Mouse (Mus musculus) kidney, postnatal 0 days (tissue): ENCODE measurements at regions not wholly inside any gene's neighbourhood (a gene's known extent, or its start where the extent isn't known, plus 50 kb on each side); places are given as distances from the start of the nearest gene placed in this dataset.

Experiments used
- ATAC-seq: fragments of 200-750 bp; cut with Nextera tagmentation; replicated peaks from 2 replicates; pipeline ENCODE4 v1.8.0; 2017; ENCODE audit warnings: low read depth, moderate number of reproducible peaks, moderate TSS enrichment, moderate library complexity; ENCODE audit not compliant: low FRiP score
- DNase-seq: peaks from one replicate; pipeline ENCODE4 v3.0.0-alpha.2; 2016; ENCODE audit warnings: low spot score
- H3K27ac ChIP-seq: fragments of 300-500 bp; sonication (generic); 2 replicates; pipeline ENCODE4 v1.5.1; 2014; ENCODE audit warnings: mild to moderate bottlenecking
- H3K27me3 ChIP-seq: fragments of 300-500 bp; sonication (generic); 2 replicates; pipeline ENCODE4 v1.6.1; 2014; ENCODE audit warnings: low read length, mixed read lengths; ENCODE audit not compliant: insufficient read depth
- H3K36me3 ChIP-seq: fragments of 300-500 bp; sonication (generic); 2 replicates; pipeline ENCODE4 v1.6.1; 2014; ENCODE audit warnings: low read length, mixed read lengths; ENCODE audit not compliant: insufficient read depth
- H3K4me1 ChIP-seq: fragments of 300-500 bp; sonication (generic); replicated peaks from 2 replicates; pipeline ENCODE4 v1.6.1; 2014; ENCODE audit warnings: antibody characterized with exemption, low read length, mixed read lengths; ENCODE audit not compliant: insufficient read depth
- H3K4me2 ChIP-seq: fragments of 300-500 bp; sonication (generic); 2 replicates; pipeline ENCODE4 v1.6.1; 2014; ENCODE audit warnings: mild to moderate bottlenecking, low read length, moderate library complexity, mixed read lengths
- H3K4me3 ChIP-seq: fragments of 300-500 bp; sonication (generic); replicated peaks from 2 replicates; pipeline ENCODE4 v1.5.1; 2014; ENCODE audit warnings: low read depth, low read length
- H3K9ac ChIP-seq: fragments of 300-500 bp; sonication (generic); 2 replicates; pipeline ENCODE4 v1.6.1; 2014; ENCODE audit warnings: low read depth, low read length
- H3K9me3 ChIP-seq: fragments of 300-500 bp; sonication (generic); replicated peaks from 2 replicates; pipeline ENCODE4 v1.6.1; 2016; ENCODE audit warnings: low read length, inconsistent platforms, mixed read lengths
- CTCF ChIP-seq: IDR thresholded peaks from 2 replicates; pipeline ENCODE4 v1.5.1; 2016; ENCODE audit warnings: antibody characterized with exemption, low read depth, mild to moderate bottlenecking, moderate library complexity
- WGBS: fragments of 180-500 bp; shearing (Covaris S2); extraction: QIAGEN DNeasy Blood & Tissue Kit; methylation state at CpG from one replicate; pipeline ENCODE4 v1.1.7; 2014; 5-methylcytosine and 5-hydroxymethylcytosine counted together

DNA sequence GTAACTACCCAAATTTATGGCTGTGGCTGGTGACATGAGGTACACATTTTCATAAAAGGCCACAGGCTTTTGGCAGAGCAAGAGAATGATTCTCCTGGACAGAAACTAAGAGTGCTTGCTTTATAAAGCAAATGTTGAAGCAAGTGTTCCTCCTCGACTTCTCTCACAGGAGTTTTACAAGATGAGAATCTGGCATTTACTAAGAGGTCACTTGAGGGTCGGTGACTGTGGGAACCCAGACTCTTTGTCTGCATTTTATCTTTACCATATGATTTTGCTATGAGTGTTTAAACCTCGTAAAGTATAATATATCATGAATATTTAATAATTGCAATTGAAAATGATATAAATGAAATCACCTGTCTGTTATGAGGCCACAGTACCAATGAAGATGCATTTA, 600.9 kb downstream of the Efna5 start:
- no peak overlapping the region for H3K9ac ChIP-seq

DNA sequence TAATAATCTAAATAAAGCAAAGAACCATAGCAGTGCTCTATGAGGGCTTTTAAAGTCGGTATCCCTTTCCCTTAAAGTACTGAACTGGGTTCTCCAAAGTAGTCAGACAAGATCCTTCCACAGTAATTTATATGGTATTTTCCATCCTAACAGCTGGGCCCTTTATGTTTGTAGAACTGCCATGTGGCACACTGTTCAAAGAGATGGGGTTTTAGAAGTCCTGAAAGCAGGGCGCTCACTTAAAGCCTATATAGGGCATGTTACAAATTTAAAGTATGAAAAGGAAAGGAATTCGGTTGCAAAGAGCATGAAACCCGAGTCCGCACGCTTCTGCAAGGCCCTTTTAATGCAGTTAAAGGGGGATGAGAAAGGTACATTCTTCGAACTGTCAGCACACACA, 609.7 kb downstream of the Efna5 start:
- no peak for TF ChIP-seq CTCF
- DNase-seq = no peak
- no peak overlapping the region for H3K9ac ChIP-seq
- no peak overlapping the region for H3K4me2 ChIP-seq
- H3K27me3 ChIP-seq = no peaks in the 10 kb centered on the region
- 75% methylated on average over 7 of the region's 7 CpGs for WGBS
- no peaks in the 10 kb centered on the region for H3K36me3 ChIP-seq
- no peaks in the 10 kb centered on the region for H3K9me3 ChIP-seq
- no peaks in the 10 kb centered on the region for H3K4me1 ChIP-seq
- no peak overlapping the region for H3K4me3 ChIP-seq
- no peak overlapping the region for H3K27ac ChIP-seq
- ATAC-seq = no peak

More for the DNA sequence above, 600.9 kb downstream of the Efna5 start:
- no peak overlapping the region for H3K4me3 ChIP-seq
- 51% methylated on average over 3 of the region's 3 CpGs for WGBS
- DNase-seq (no peak), ATAC-seq (no peak)
- H3K27ac ChIP-seq = no peak overlapping the region
- H3K9me3 ChIP-seq = no peaks in the 10 kb centered on the region
- TF ChIP-seq CTCF = no peak
- no peak overlapping the region for H3K4me2 ChIP-seq
- no peaks in the 10 kb centered on the region for H3K36me3 ChIP-seq
- no peaks in the 10 kb centered on the region for H3K4me1 ChIP-seq
- no peaks in the 10 kb centered on the region for H3K27me3 ChIP-seq

DNA sequence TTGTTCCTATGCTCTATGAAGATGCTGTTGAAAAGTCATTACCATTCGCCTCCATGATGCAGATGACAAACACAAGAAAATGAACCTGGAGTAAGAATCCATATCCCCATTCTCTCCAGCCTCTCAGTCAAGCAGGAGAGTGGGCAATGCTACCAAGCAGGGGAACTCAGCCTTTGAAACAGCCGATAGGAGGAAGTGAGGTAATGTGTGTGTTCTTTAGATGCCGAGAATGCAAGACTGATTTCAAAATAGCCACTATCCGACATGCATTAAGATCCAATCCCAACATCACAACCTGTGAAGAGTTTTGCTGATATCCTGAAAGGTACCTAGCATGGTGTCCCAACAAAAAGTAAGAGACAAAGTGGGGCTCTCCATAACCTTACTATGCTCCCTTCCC, 611.8 kb downstream of the Efna5 start:
- Histone ChIP-seq H3K9me3 (no peaks in the 10 kb centered on the region), H3K4me1 (no peaks in the 10 kb centered on the region), H3K4me3 (no peak overlapping the region), H3K27ac (no peak overlapping the region), H3K9ac (no peak overlapping the region), H3K36me3 (no peaks in the 10 kb centered on the region), H3K27me3 (no peaks in the 10 kb centered on the region), H3K4me2 (no peak overlapping the region)
- ATAC-seq (no peak), DNase-seq (no peak)
- WGBS = 86% methylated on average over 4 of the region's 4 CpGs
- no peak for TF ChIP-seq CTCF

DNA sequence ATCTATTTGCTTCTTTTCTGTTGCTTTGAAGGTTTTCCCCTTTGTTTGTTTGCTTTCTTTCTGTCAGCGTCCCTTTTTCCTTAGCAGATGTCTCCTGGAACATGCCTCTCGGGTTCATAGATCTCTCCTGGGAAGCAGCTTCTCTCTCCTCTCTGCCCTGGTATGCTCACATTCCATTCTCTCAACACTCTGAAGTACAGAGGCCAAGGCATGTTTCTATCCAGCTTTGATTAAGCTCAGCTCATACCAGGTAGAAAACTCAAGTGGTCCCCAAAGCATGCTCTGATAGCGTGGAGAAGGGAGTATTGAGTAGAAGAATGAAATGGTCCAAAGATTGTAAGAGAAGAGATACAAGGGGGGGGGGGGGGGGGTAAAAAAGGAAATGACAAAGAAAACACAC, 627.7 kb downstream of the Efna5 start:
- Histone ChIP-seq H3K4me2 (no peak overlapping the region), H3K4me3 (no peak overlapping the region), H3K27ac (no peak overlapping the region), H3K36me3 (no peaks in the 10 kb centered on the region), H3K27me3 (no peaks in the 10 kb centered on the region), H3K4me1 (no peaks in the 10 kb centered on the region), H3K9me3 (no peaks in the 10 kb centered on the region), H3K9ac (no peak overlapping the region)
- WGBS = 75% methylated on average over 3 of the region's 3 CpGs
- DNase-seq = no peak
- TF ChIP-seq CTCF = no peak
- ATAC-seq = no peak

DNA sequence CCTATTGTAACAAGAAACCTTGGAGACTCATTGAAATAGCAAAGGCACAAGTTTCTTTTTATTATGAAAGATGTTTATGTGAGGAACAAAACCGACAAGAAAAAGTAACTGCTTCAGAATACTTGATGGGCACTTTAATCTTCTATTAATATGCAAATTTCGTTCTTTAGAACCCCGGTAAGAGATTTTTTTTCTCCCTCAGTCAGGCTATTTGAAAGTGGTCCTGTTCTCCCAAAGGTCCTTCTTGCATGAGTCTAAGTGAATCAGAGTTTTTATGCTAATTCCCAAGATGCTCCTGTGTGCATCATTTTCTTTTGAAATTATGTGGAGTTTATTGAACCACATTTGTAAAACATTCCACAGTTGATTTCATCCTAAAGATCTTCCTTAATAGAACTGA, 633.1 kb downstream of the Efna5 start:
- no peak for TF ChIP-seq CTCF
- no peaks in the 10 kb centered on the region for H3K4me1 ChIP-seq
- no peaks in the 10 kb centered on the region for H3K27me3 ChIP-seq
- ATAC-seq (no peak), DNase-seq (no peak)
- H3K36me3 ChIP-seq = no peaks in the 10 kb centered on the region
- no peak overlapping the region for H3K27ac ChIP-seq
- no peaks in the 10 kb centered on the region for H3K9me3 ChIP-seq
- no peak overlapping the region for H3K4me3 ChIP-seq
- H3K9ac ChIP-seq = no peak overlapping the region
- 39% methylated on average over 3 of the region's 3 CpGs for WGBS
- no peak overlapping the region for H3K4me2 ChIP-seq

DNA sequence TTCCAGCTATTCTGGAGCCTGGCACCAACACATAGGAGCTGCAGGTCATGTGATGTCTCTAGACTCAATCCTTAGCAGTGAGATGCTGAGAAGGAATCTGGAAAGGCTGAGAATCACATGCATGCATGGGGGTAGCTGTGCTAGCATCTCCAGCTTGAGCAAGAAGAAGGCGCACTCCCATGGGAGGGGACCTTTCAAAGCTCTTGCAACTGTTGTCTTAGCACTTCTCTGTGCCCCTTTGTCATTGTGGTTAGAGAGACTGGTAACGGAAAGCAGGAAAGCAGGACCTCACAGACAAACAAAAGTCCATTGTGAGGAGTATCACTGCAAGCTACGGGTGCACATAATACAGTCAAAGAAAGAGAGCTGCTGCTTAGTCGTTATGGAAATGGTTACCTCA, 634.5 kb downstream of the Efna5 start:
- DNase-seq (no peak), ATAC-seq (no peak)
- H3K36me3 ChIP-seq = no peaks in the 10 kb centered on the region
- no peak overlapping the region for H3K4me2 ChIP-seq
- no peak overlapping the region for H3K27ac ChIP-seq
- no peak for TF ChIP-seq CTCF
- no peaks in the 10 kb centered on the region for H3K9me3 ChIP-seq
- H3K27me3 ChIP-seq = no peaks in the 10 kb centered on the region
- no peak overlapping the region for H3K9ac ChIP-seq
- no peak overlapping the region for H3K4me3 ChIP-seq
- 76% methylated on average over 4 of the region's 4 CpGs for WGBS
- no peaks in the 10 kb centered on the region for H3K4me1 ChIP-seq

DNA sequence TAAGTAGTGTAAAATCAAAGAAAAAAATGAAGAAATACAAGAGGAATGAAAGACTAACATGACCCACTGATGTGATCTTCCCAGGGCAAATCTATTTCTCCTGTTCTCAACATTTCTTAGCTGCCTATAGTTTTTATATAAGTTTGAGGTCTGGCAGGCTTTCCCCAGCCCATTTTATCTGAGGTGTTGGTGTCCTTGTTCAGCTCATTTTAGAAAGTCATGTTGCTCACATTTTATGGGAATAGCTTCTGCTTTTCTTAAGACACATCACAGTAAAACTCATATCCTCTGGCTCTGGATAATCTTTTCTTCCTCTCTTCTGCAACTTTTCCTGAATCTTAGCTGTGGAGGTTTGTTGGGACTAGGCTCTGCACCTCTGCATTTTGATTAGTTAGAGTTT, 650.2 kb downstream of the Efna5 start:
- H3K27ac ChIP-seq = no peak overlapping the region
- H3K4me1 ChIP-seq = no peaks in the 10 kb centered on the region
- H3K27me3 ChIP-seq = no peaks in the 10 kb centered on the region
- H3K4me2 ChIP-seq = no peak overlapping the region
- TF ChIP-seq CTCF = no peak
- H3K4me3 ChIP-seq = no peak overlapping the region
- no peak overlapping the region for H3K9ac ChIP-seq
- no peak for ATAC-seq
- no peaks in the 10 kb centered on the region for H3K36me3 ChIP-seq
- no peaks in the 10 kb centered on the region for H3K9me3 ChIP-seq
- DNase-seq = no peak
